Comparison of ENCODE assay signal across 29 mouse cellular contexts in genomic region chr3:101292611-101293010, GRCm38 (mm10). TPM values are rescaled to one million over a fixed set of nuclear protein-coding genes. Genes with fewer than 3 reads are reported as not detected.
DNase-seq lines count a peak whose midpoint lies in the region; ATAC-seq lines count a peak whose summit lies in the region.
"Had no signal": no experiment of that assay in that cellular context is flagged by ENCODE, and none has a peak within 500 bp of the region (broad histone marks: within the 10 kb centered on the region; RNA-seq: fewer than 3 reads in every experiment).

No protein-coding gene starts in this region.

- no peak overlapping the region for H3K4me3 ChIP-seq in heart, embryonic 11.5 days (ENCODE audit: low read depth, low read length)
- H3K4me3 ChIP-seq: embryonic facial prominence, embryonic 12.5 days; heart, embryonic 13.5 days; hindbrain, embryonic 12.5 days; kidney, embryonic 15.5 days; limb, embryonic 13.5 days; liver, embryonic 13.5 days; lung, embryonic 15.5 days; neural tube, embryonic 13.5 days had no signal

- no peak overlapping the region for H3K4me2 ChIP-seq in heart, embryonic 11.5 days
- H3K4me2 ChIP-seq: embryonic facial prominence, embryonic 12.5 days; heart, embryonic 13.5 days; hindbrain, embryonic 12.5 days; kidney, embryonic 15.5 days; limb, embryonic 13.5 days; liver, embryonic 13.5 days; lung, embryonic 15.5 days; neural tube, embryonic 13.5 days had no signal

- ATAC-seq in heart, embryonic 11.5 days (replicated peaks; ENCODE audit: insufficient number of reproducible peaks, low FRiP score, low TSS enrichment) = no peak
- ATAC-seq in monocyte, adult 5-6 weeks (replicated peaks; ENCODE audit: insufficient number of reproducible peaks, low FRiP score, low TSS enrichment, poor library complexity, severe bottlenecking) = peak; percentile 25; the same call in 1 of the 2 replicates
- ATAC-seq: forebrain, postnatal 0 days; Patski had no signal

- no peaks in the 10 kb centered on the region for H3K9me3 ChIP-seq in heart, embryonic 11.5 days (replicated peaks; ENCODE audit: control insufficient read depth, low read length)
- H3K9me3 ChIP-seq: embryonic facial prominence, embryonic 12.5 days; G1E; heart, embryonic 13.5 days; hindbrain, embryonic 12.5 days; kidney, embryonic 15.5 days; limb, embryonic 13.5 days; liver, embryonic 13.5 days; lung, embryonic 15.5 days; neural tube, embryonic 13.5 days had no signal

- H3K27me3 ChIP-seq in heart, embryonic 11.5 days (ENCODE audit: control insufficient read depth, insufficient read depth, low read length) = no peaks in the 10 kb centered on the region
- H3K27me3 ChIP-seq: embryonic facial prominence, embryonic 12.5 days; heart, embryonic 13.5 days; limb, embryonic 13.5 days; lung, embryonic 15.5 days; neural tube, embryonic 13.5 days had no signal

- H3K9ac ChIP-seq in heart, embryonic 11.5 days (ENCODE audit: low read depth, low read length) = no peak overlapping the region
- H3K9ac ChIP-seq: embryonic facial prominence, embryonic 12.5 days; forebrain, postnatal 0 days; heart, embryonic 13.5 days; hindbrain, embryonic 12.5 days; kidney, embryonic 15.5 days; limb, embryonic 13.5 days; liver, embryonic 13.5 days; lung, embryonic 15.5 days; neural tube, embryonic 13.5 days had no signal

- H3K36me3 ChIP-seq in heart, embryonic 11.5 days (ENCODE audit: control insufficient read depth, insufficient read depth, low read length) = no peaks in the 10 kb centered on the region
- H3K36me3 ChIP-seq: embryonic facial prominence, embryonic 12.5 days; G1E; heart, embryonic 13.5 days; hindbrain, embryonic 12.5 days; kidney, embryonic 15.5 days; limb, embryonic 13.5 days; liver, embryonic 13.5 days; lung, embryonic 15.5 days; neural tube, embryonic 13.5 days had no signal

- DNase-seq in heart, adult 18-20 months = peak; percentile 27 to 57
- DNase-seq in thymus, postnatal 4 days = peak; percentile 36
- DNase-seq in thymus, postnatal 25 days = no peak
- no peak for DNase-seq in lung, adult 18-20 months
- DNase-seq in urinary bladder, postnatal 14 days (ENCODE audit: low spot score) = no peak
- DNase-seq: adrenal gland, postnatal 36 days; cerebellum, adult 11-12 months; cerebellum, postnatal 10 days; forebrain, postnatal 0 days; kidney, adult 11 months; kidney, postnatal 36 days; liver, embryonic 13.5 days; lung, postnatal 36 days had no signal

- 80% methylated on average over 5 of the region's 5 CpGs for WGBS in heart, embryonic 11.5 days (ENCODE audit: insufficient replicate concordance)

- H3K4me1 ChIP-seq in heart, embryonic 11.5 days (ENCODE audit: control insufficient read depth, insufficient read depth, low read length) = peaks cover 4% of the 10 kb centered on the region; the same call in 1 of the 2 replicates
- H3K4me1 ChIP-seq: embryonic facial prominence, embryonic 12.5 days; hindbrain, embryonic 12.5 days; kidney, embryonic 15.5 days had no signal

- H3K27ac ChIP-seq in heart, embryonic 11.5 days (ENCODE audit: low read depth, low read length) = no peak overlapping the region
- H3K27ac ChIP-seq: embryonic facial prominence, embryonic 12.5 days; heart, embryonic 13.5 days; hindbrain, embryonic 12.5 days; kidney, embryonic 15.5 days; limb, embryonic 13.5 days; liver, embryonic 13.5 days; neural tube, embryonic 13.5 days; stomach, postnatal 0 days had no signal

RNA-seq across cellular contexts. Expression of gene Cd2, which starts 4.9 kb away (rescaled TPM):
- total RNA-seq in heart, adult 18-20 months (2021) = 1 to 10 TPM in 1 of 2 experiments, under 1 TPM in 1; 0.32 to 4.6 TPM
- 0.20 TPM in 1 of 2 replicates, not detected in the other for polyA plus RNA-seq in heart, embryonic 11.5 days (2014; fragmentation: Nextera tagmentation; extraction: Ambion mirVana)
- total RNA-seq in monocyte, adult 5-6 weeks (2017) = 271 to 498 TPM (median 274 TPM) in 3 replicates
- total RNA-seq: forebrain, postnatal 0 days; granulocyte monocyte progenitor cell, adult 5-6 weeks; layer of hippocampus, adult 8-10 months; left cerebral cortex, postnatal 25 days had no signal
- polyA plus RNA-seq: embryonic facial prominence, embryonic 12.5 days; forebrain, embryonic 11.5 days; G1E; heart, embryonic 13.5 days; hindbrain, embryonic 12.5 days; kidney, embryonic 15.5 days; limb, embryonic 13.5 days; liver, embryonic 13.5 days; Patski; stomach, postnatal 0 days had no signal

Comparison
In these comparisons a context has a peak if more than half of its experiments do, and no peak if none do; other contexts are left out.
1. DNase-seq: peak in heart, adult 18-20 months (2 of 2) and thymus, postnatal 4 days (single experiment); none in thymus, postnatal 25 days (single experiment), lung, adult 18-20 months (0 of 2) and urinary bladder, postnatal 14 days (single experiment).
2. RNA of gene Cd2, which starts 4.9 kb away (total RNA-seq): 271 to 498 TPM in monocyte, adult 5-6 weeks; 0.32 to 4.6 TPM in heart, adult 18-20 months; every median in the first group is over 10 times any median in the second.